Mouse (Mus musculus): ENCODE data around the gene Lama4. TPM values are rescaled to one million over a fixed set of nuclear protein-coding genes. Genes with fewer than 3 reads are reported as not detected.

The Lama4 gene
- total RNA-seq (2021) = 61.8 and 86.5 TPM in 2 replicates
- long read RNA-seq, full-length matches to known transcripts = 2 of 8 reads
- long read RNA-seq, partial matches to known transcripts = 4 of 8 reads
- long read RNA-seq, other reads (novel, unspliced or antisense) = 2 of 8 reads

DNA sequence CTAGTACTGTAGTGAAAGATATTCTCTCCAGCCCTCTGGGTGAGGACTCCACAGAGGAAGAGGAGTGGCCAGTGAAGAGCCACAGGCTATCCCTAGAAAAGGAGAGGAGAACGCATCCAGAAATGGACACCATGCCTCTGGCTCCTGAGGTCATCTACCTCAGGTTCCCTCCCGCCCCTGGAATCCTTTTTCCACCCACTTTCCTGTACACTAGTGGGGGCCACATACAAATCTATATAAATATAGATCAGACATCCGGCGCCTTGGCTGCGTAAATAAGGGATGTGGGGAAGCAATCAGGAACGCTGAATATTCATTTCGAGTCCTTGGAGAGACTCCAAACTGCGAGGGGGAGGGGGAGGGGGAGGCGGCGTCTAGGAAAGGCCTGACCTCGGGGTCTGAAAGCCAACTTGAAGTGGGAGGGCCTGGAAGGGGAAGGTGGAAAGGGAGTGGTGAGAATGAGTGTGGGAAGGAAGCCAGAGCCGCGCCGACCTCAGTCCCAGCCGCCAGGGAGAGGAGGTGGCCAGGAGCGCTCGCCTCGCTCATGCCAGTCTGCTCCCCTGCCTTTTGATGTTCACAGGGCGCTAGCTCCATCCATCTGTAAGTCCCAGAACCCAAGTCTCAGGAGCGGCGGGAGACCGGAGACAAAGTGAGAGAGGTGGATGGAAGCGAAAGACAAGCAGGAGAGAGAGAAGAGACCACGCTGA is at the start of gene Lama4:
Gene Lama4, plus strand, starts transcription at position 441 of the 707 bp plus-strand sequence.
- DNase-seq = peak; percentile 69

DNA sequence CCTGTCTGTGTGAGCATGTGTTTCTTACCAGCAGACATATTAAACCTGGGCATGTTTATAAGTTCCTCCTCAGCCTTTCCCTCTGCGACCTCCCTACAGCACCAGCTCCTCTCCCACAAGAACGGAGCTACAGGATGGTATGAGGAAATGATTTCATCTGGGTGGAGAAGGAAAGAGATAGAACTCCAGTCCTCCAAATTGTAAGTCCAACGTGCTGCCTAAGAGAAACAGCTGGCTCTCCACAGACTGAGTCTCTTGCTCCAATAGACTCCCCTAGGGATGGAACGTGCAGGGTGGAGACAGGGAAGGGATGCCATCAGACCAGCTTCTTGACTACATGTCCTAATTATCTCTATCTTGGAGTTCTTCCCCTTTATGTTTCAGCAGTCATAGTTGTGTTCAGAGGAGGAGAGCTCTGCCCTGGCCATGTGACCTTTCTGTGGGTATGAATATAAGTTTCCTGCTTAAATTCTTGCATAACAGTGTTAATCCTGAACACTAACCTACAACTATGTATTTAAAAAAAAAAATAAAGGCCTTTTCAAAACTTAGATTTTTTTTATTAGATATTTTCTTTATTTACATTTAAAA is 49.2 kb upstream of the Lama4 start:
- DNase-seq = no peak

DNA sequence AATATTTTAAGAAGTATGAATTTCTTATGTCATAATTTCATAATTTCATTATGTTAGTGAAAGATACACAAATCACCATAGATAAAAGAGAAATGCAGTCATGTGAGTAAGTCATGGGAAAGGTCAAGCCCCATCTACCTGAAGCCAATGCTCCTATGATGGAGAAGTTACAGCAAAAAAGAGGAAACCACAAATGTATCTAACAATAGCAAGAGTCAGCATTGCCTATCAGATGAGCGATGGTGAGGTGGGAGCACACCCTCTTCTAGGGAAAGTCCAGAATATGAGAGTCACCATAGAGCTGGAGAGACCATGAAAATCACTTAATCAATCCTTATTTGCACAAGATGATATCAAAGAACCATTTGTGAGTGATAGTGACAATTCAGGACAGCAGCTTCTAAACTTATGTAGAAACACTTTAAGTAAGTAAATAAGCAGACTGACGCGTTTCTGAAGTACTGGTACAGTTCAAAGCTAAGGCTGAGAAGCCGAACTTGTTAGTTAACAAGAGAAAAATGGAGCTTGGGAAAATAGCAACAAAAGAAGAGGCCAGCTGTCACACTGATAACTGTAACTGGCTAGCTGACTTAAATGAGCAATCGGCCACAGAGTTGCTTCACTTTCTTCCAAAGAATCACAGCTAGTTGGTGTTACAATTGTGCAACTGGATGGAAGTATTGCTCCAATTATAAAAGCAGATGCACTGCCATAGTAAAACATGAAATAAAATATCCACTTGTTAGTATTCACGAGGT is 36.2 kb upstream of the Lama4 start:
- DNase-seq = no peak

DNA sequence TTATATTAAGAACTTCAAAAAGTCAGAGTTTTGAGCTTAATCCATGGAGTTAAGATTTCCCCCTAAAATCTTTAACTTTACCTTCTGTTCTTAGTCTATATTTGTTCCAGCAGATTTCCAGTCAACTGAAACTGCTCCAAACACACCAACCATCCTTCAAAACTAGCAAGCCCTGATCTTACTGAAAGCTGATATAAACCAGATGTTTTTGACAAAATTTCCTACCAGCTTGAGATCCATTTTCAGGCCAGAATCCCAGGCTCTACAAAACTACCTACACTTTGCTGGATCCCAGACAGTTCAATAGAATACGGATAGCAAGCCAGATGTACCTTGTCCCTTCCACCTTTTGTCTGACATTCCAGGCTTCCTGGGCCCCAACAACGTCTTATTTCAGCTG is 20.6 kb upstream of the Lama4 start:
- no peak for DNase-seq

DNA sequence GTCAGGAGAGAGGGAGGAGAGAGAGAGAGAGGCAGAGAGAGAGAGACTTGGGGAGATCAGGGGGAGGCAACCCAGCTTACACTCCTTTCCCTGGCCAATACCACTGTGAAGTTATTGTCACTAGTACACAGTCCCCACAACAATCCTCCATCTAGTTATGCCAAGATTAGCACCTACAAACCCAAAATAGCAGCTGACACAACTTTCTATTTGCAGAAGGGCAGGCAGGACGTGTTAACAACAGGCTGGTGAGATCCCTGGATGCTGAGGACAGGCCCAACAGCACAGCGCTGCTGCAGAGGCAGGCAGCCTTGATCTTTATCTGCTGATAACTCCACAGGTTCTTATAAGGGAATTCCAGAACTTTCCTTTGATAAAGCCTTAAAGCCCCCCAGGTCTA is 3.4 kb upstream of the Lama4 start:
- no peak for DNase-seq

DNA sequence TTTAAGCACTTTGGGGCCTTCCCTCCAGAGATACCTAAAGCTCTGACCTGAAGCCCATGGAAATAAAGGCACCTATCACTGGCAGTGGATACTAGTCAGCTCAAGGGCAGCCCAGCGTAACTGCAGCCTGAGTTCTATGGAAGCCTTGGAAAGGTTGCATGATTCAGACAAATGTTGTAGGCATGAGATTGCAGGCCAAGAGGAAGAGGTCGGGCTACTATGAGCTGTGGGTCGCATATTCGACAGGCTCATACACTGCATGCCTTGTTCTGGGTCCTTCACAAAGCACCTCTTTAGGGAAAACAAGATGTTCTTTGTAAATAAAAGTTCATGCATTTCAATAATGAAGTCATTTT is 618 bp upstream of the Lama4 start:
- DNase-seq = no peak

DNA sequence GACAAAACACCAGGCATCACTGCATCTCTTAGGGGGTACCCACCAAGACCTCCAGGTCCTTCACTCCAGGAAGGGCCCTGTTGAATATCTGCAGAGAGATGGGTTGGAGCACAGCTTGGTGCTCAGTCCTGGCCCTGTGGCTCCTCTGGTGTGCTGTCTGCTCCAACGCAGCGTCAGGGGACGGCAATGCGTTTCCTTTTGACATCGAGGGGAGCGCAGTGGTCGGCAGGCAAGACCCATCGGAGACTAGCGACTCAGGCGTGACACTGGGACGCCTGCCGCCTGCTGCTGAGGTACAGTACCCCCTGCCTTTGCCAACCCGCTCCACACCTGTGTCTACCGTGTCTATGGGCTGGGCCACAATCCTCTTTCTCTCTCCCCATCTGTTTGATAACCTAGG is 542 bp downstream of the Lama4 start:
- DNase-seq = peak; percentile 30

DNA sequence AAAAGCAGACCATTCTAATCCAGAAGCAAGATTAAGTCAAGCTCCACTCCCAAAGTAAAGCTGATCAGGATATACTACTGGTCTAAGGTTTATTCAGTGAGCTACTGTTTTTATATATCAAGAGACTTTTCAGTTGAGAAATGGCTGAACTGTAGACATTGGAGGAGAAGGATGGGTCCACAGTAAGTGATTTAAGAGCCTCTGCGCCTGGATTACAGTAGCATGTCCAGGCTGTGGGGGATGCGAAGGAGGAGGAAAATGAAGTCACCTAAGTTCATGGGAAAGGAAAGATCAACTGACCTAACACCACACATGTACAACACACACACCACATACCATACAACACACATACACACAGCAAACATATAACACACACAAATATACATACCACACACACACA is 1.3 kb downstream of the Lama4 start:
- no peak for DNase-seq

DNA sequence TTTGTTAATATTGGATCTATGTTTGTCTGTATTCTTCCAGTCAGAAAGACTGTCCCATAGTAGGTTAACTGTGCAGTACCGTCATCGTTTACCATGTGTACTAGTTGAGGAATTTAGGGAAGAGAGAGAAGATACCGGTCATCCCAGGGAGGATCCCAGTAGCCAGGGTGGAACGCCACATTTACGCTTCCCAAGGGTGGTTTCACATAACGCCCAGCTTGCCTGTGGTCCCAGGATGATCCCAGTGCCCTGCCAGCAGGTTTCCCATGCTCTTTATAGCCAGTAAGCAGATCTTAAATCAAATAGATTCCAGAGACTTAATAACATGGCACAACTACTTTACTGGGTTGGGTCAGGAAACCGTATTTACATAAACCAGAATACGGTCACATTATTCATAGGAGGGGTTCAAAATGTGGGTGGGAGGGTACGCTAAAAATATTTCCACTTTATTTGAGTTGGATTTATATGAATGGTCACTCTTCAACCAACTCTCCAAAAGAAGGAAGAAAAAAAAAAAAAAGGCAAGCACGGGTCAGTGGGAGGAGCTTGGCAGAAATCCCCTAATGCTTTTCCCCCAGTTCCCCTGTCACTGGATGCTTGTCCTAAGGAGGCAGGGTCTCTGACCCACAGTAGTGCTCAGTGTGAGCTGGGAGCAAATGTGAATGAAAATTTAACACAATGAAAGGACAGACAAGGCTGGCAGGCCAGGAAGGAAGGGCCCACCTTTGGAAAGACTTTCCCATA is 3.2 kb downstream of the Lama4 start:
- no peak for DNase-seq

DNA sequence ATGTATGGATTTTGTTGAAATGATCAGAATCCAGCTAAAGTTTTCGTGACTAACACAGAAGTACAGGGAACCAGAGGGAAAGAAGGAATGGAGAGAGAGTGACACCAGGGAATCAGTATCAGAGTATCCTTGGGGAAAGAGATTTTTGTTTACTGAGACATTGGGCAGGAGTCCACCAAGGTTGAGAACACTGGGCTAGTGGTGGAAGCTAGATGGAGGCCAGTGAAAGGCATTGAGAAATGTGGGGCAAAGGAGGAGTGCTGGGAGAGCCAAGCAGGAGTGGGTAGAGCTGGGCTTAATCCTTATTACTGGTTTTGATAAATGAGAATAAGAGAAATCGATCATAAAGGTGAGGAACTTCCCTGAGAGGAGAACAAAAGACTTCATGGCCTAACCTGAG is 4.2 kb downstream of the Lama4 start:
- no peak for DNase-seq

DNA sequence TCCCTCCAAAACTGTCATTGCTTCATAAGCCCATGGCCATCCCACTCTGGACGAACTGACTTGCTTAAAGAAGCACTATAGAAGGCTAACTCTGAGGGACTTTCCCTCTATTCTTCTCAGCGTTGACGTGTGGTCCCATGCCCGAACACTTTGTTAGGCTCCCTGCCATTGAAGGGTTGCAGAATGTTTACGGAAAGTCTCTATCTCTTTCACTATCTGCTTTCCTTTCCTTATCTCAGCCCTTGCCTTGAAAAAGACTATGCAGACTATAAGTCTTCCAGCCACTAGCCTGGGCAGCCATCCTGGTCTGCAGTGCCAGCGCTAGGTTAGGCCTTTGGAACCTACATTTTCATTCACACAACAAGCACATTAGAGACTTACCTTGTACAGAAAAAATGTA is 4.7 kb downstream of the Lama4 start:
- no peak for DNase-seq

DNA sequence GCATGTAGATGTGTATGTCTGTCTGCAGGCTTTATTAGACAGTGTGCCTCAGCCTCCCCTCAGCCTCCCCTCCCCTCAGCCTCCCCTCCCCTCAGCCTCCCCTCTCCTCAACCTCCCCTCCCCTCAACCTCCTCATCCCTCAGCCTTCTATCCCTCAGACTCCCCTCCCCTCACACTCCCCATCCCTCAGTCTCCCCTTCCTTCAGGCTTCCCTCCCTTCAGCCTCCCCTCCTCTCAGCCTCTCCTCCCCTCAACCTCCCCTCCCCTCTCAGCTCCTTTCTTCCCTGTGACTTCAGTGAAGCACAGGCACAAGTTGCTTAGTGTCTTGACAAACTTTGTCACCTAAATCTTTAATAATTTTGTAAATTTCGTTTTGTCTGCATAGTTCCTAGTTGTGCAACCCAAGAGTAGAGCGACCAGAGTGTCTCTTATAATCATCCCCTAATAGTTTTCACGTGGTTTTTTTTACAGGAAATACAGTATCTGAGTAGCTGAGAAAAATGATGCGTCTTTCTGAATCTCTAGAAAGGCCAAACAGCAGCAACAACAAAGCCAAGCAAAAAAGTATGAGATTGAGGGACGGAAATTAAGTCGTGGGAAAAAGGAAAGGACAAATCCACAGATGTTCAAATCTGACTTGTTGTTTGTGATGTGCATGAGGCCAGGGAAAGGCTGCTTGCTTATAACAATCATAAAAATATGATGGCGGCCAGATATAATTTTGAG is 7.1 kb downstream of the Lama4 start:
- DNase-seq = no peak

DNA sequence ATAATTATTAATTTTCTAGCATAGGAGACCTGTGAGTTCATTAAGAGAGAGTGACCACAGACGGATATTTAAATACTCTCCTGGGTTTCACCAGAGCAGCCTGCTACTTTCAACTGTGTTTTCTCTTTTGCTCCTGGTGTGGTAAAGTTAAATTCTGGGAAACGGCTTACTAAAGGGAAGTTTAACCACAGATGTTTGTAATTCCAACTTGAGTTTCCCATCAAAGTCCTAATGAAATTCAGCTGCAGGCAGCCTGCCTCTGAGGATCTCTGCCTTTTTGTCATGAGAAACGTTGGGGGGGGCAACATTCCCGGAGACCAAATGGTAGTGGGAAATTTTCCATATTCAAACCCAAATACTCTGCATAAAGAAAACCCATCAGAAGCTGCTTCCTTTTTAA is 7.7 kb downstream of the Lama4 start:
- no peak for DNase-seq

DNA sequence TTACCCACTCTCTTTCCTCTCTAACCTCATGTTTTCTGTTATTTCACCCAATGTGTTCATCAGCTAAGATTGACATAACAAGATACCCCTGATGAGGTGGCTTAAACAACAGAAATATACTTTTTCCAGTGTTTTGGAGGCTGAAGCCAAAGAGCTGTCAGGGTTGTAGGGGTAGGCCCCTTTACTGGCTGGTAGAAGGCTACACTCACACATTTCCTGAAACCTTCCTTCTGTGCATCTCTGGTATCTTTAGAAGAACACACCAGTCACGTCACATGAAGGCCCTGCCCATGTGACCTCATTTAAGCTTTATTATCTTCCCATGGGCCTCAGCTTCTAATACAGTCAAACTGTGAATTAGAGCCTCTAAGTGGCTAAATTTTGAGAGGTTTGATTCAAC is 12.9 kb downstream of the Lama4 start:
- DNase-seq = no peak

DNA sequence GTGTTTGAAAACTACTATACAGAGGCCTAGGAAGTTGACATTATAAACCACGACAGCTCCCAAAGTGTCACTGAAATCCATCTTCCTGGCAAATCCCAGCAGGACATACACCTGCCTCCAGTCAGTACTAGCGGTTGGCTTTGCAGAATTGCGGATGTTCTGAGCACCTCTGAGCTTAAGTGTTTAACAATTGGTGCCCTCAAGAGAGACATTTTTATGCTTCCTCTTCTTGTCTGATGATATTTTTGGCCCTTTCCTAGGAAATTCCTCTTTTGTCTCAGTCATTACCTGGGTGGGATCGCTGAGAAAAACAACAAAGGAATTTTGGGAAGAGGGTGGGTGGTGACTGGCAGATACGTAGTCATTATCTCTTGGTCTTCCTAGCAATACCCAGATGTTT is 14.4 kb downstream of the Lama4 start:
- no peak for DNase-seq

DNA sequence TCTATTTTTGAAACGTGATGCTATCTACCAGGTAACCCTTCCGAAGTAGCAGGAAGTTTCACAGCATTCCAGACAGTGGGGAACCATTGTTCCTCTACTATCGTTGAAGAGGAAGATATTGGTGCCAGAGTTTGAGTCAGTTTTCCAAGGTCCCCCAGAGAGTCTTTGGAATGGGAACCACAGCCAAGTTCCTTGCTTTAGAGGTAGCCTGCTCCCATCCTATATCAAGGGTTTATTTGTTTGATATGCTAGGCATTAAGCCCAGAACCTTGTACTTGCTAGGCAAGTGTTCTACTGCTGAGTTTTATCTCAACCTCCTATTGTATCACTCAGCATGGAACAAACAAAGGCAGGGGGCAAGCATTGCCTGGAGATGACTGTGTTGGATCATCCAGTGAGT is 15.7 kb downstream of the Lama4 start:
- DNase-seq = no peak

DNA sequence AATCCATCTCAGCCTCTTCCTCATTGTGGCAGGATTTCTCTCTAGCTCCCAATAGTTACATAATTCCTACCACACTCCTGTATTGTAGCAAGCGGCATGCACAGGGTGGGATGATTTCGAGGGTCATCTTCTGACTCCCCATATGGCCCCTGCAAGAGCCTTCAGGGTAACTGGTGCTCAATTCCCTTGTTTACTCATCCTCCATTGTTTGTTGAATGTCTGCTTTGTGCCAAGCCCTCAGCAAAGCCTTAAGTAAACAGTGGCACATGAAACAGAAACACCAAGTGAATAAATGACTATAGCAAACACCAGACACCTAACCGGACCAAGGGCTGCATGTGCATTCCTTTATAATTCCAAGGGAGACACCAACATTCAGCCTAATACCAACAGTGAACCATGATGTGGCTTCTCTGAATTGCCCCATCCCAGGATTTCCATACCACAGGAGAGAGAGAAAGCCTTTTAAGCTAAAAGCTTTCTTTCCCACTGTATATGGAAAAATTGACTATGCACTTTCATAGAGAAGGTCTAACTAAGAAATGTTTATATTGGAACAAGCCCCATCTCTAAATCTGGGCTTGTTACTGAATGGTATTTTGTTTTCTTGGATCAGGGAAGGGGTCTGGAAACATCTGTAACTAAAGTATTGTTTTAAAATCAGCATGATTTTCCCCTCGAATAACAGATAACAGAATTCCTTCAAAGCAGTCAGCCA is 19.2 kb downstream of the Lama4 start:
- no peak for DNase-seq

DNA sequence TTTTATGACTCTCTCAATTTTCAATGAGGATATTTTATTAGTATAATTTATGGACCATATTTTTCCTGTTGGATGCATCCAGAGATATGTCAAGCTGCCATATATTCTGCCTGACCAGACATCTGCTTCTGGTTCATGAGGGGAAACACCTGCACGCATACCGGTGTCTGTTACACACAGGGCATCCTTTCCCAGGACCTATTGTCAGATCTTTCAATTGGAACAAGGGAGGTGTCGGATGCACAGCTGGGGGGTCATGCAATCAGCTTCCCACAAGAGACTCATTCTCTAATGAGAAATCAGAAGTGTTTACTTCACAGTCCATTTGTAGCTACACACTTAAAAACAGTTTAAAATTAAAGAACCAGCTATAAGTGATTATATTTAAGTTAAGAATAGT is 20.7 kb downstream of the Lama4 start:
- DNase-seq = no peak

DNA sequence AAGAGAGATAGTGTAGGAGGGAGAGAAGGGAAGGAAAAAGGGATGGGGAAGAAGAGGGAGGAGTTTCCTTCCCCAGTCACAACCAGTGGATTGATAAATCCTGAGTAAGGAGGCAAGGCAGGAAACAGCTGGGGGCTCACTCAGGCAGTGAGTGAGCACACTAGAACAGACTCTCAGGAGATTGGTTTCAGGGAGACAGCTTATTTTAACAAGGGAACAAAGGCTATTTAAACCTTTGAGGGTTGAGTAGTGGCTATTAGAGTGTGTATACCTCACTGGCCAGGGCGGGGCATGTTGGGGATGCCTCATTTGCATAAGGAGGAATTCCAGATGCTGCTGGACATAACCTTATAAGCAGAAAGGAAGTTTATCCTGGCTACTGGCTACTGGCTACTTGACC is 27.5 kb downstream of the Lama4 start:
- DNase-seq = no peak

DNA sequence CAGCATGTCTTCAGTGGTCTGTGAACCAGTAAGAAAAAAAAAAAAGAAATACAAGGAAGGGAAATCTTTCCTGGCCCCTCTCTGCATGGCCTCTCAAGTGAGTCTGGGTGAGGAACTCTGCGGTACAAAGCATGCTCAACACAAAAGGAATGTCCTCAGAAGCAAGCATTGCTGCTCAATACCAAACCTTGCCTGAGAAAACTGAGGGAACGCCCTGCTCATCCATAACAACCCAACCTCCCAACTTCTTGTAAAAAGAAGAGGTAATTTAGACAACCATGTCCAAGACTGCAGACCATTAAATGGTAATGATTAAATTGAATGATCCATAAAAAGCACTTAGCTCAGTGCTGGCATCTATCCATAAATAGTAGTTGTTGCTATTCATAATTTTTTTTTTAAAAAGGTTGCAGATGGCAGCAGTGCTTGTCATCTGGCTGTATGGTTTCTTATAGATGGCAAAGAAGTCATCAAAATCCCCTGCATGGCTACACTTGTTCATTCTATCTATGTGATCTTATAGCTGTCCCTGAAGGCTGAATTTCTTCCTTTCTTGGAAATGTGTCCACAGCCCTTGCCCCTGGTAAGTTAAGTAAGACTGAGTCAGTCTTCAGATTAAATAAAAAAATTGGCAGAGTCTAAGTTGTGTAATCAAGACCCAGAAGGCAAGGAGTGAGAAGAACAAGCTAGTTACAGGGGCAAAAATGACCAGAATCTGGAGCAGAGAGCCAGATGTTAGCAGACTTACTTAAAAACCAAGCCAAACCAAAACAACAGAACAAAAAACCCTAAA is 28.5 kb downstream of the Lama4 start:
- DNase-seq = no peak
